Mouse (Mus musculus) adrenal gland, postnatal 10 days (tissue): ENCODE data around the gene Sstr4. TPM values are rescaled to one million over a fixed set of nuclear protein-coding genes. Genes with fewer than 3 reads are reported as not detected.

Source experiments
- DNase-seq: peaks from one replicate; pipeline ENCODE4 v3.0.0; 2021; ENCODE audit warnings: mixed read lengths
- total RNA-seq, 2 experiments: library from RNA; stranded (reverse); gene quantifications; 2 replicates each; pipeline ENCODE4 v1.2.3; 2021

The Sstr4 gene
- total RNA-seq, 2 experiments from 2014 or later: 0.55 to 0.60 TPM

GRCm38 (mm10) chr2:148429001-148429505 is 33.9 kb downstream of the Sstr4 start:
- DNase-seq: no peak

GRCm38 (mm10) chr2:148430941-148431340 is 35.8 kb downstream of the Sstr4 start:
- DNase-seq: no peak

GRCm38 (mm10) chr2:148432346-148432745 is 37.2 kb downstream of the Sstr4 start:
- no peak for DNase-seq

GRCm38 (mm10) chr2:148436285-148436684 is 41.1 kb downstream of the Sstr4 start:
- DNase-seq: no peak

GRCm38 (mm10) chr2:148439691-148440276 is 44.6 kb downstream of the Sstr4 start:
- no peak for DNase-seq

- DNase-seq: no peak
Observed at GRCm38 (mm10) chr2:148441421-148441820, 46.3 kb downstream of the Sstr4 start.

GRCm38 (mm10) chr2:148442172-148442571 is 47.0 kb downstream of the Sstr4 start:
- DNase-seq: peak; percentile 12

- DNase-seq: no peak
Observed at GRCm38 (mm10) chr2:148442710-148443109, 47.6 kb downstream of the Sstr4 start.

GRCm38 (mm10) chr2:148443249-148443958 is 48.3 kb downstream of the Sstr4 start, which contains the start of gene Cd93:
Cd93 (minus strand) TSS chr2:148443563.
- peak; percentile 49 for DNase-seq

GRCm38 (mm10) chr2:148444472-148444871 is 49.3 kb downstream of the Sstr4 start:
- no peak for DNase-seq

GRCm38 (mm10) chr2:148445616-148446015 is 50.5 kb downstream of the Sstr4 start:
- no peak for DNase-seq

Other genes with a start within 250 kb of the Sstr4 start
- 10 to 100 TPM; 28.9 to 29.5 TPM for gene Thbd, start 12.8 kb downstream of the Sstr4 start, total RNA-seq
- 10 to 100 TPM; 70.6 to 91.4 TPM for gene Cd93, start 48.2 kb downstream of the Sstr4 start, total RNA-seq